Comparison of ENCODE assay signal across 14 mouse cellular contexts in genomic region chr14:38824891-38825290, GRCm38 (mm10).
A peak's percentile ranks its signal among the peaks of the same experiment; 100 is the strongest.
DNase-seq lines count a peak whose midpoint lies in the region; ATAC-seq lines count a peak whose summit lies in the region.
"Had no signal": no experiment of that assay in that cellular context is flagged by ENCODE, and none has a peak within 500 bp of the region (broad histone marks: within the 10 kb centered on the region; RNA-seq: fewer than 3 reads in every experiment).

No protein-coding gene starts in this region.

- peak; percentile 55 for ATAC-seq in midbrain, embryonic 11.5 days (ENCODE audit: low FRiP score)
- peak; percentile 68; the same call in 1 of the 2 replicates for ATAC-seq in hindbrain, embryonic 11.5 days (ENCODE audit: low FRiP score)
- peak; percentile 52; the same call in 1 of the 2 replicates for ATAC-seq in midbrain, embryonic 15.5 days (replicated peaks)
- ATAC-seq: intestine, embryonic 16.5 days; liver, postnatal 0 days had no signal

- WGBS in midbrain, embryonic 11.5 days, result 74% methylated on average over 1 of the region's 1 CpGs
- 90% methylated on average over 1 of the region's 1 CpGs for WGBS in midbrain, embryonic 10.5 days
- WGBS in hindbrain, embryonic 11.5 days, result 60% methylated on average over 1 of the region's 1 CpGs
- 60% methylated on average over 1 of the region's 1 CpGs for WGBS in midbrain, embryonic 15.5 days

- H3K27me3 ChIP-seq in midbrain, embryonic 11.5 days (ENCODE audit: control insufficient read depth, insufficient read depth, low read length), result no peaks in the 10 kb centered on the region
- no peaks in the 10 kb centered on the region for H3K27me3 ChIP-seq in midbrain, embryonic 10.5 days (ENCODE audit: low read depth, poor library complexity, severe bottlenecking)
- no peaks in the 10 kb centered on the region for H3K27me3 ChIP-seq in hindbrain, embryonic 11.5 days (ENCODE audit: control insufficient read depth, insufficient read depth, low read length)
- no peaks in the 10 kb centered on the region for H3K27me3 ChIP-seq in midbrain, embryonic 15.5 days (replicated peaks)
- H3K27me3 ChIP-seq: limb, embryonic 13.5 days had no signal

- no peak overlapping the region for H3K4me2 ChIP-seq in midbrain, embryonic 11.5 days
- no peak overlapping the region for H3K4me2 ChIP-seq in hindbrain, embryonic 11.5 days (replicated peaks; ENCODE audit: low read depth, low read length)
- H3K4me2 ChIP-seq in midbrain, embryonic 15.5 days, result no peak overlapping the region
- H3K4me2 ChIP-seq: limb, embryonic 13.5 days had no signal

- H3K36me3 ChIP-seq in midbrain, embryonic 11.5 days (ENCODE audit: control insufficient read depth, insufficient read depth, low read length), result no peaks in the 10 kb centered on the region
- H3K36me3 ChIP-seq in midbrain, embryonic 10.5 days, result no peaks in the 10 kb centered on the region
- no peaks in the 10 kb centered on the region for H3K36me3 ChIP-seq in hindbrain, embryonic 11.5 days (ENCODE audit: control insufficient read depth, insufficient read depth, low read length)
- no peaks in the 10 kb centered on the region for H3K36me3 ChIP-seq in midbrain, embryonic 15.5 days (replicated peaks)
- H3K36me3 ChIP-seq: limb, embryonic 13.5 days had no signal

- DNase-seq in midbrain, embryonic 11.5 days (ENCODE audit: low spot score, missing footprints), result no peak
- no peak for DNase-seq in midbrain, embryonic 10.5 days (ENCODE audit: low spot score)
- DNase-seq in hindbrain, embryonic 11.5 days (ENCODE audit: low spot score), result peak; percentile 1
- DNase-seq in gastrocnemius, postnatal 10 days, result no peak
- no peak for DNase-seq in embryo, embryonic 10 days (ENCODE audit: low spot score)
- DNase-seq in yolk sac, embryonic 10.5 days (ENCODE audit: low spot score), result no peak
- DNase-seq: adrenal gland, postnatal 25 days; kidney, postnatal 25 days; liver, postnatal 0 days had no signal

- no peak overlapping the region for H3K4me3 ChIP-seq in midbrain, embryonic 11.5 days (ENCODE audit: low read depth, low read length)
- no peak overlapping the region for H3K4me3 ChIP-seq in midbrain, embryonic 10.5 days
- H3K4me3 ChIP-seq in hindbrain, embryonic 11.5 days (ENCODE audit: low read depth, low read length), result no peak overlapping the region
- H3K4me3 ChIP-seq in midbrain, embryonic 15.5 days, result no peak overlapping the region
- H3K4me3 ChIP-seq: limb, embryonic 13.5 days; myocyte had no signal

- H3K27ac ChIP-seq in midbrain, embryonic 11.5 days (ENCODE audit: low read depth, low read length), result no peak overlapping the region
- no peak overlapping the region for H3K27ac ChIP-seq in midbrain, embryonic 10.5 days (replicated peaks)
- no peak overlapping the region for H3K27ac ChIP-seq in hindbrain, embryonic 11.5 days (ENCODE audit: low read depth, low read length)
- H3K27ac ChIP-seq in midbrain, embryonic 15.5 days, result no peak overlapping the region
- H3K27ac ChIP-seq: limb, embryonic 13.5 days; macrophage had no signal

- H3K9ac ChIP-seq in midbrain, embryonic 11.5 days (ENCODE audit: low read length), result no peak overlapping the region
- no peak overlapping the region for H3K9ac ChIP-seq in hindbrain, embryonic 11.5 days (ENCODE audit: low read depth, low read length)
- no peak overlapping the region for H3K9ac ChIP-seq in midbrain, embryonic 15.5 days
- H3K9ac ChIP-seq: limb, embryonic 13.5 days; liver, postnatal 0 days had no signal

- H3K4me1 ChIP-seq in midbrain, embryonic 11.5 days (ENCODE audit: control insufficient read depth, insufficient read depth, low read length), result no peaks in the 10 kb centered on the region
- H3K4me1 ChIP-seq in midbrain, embryonic 10.5 days, result 0 out of 2 replicates have a peak, but pooled peaks cover 5% of the 10 kb centered on the region
- no peaks in the 10 kb centered on the region for H3K4me1 ChIP-seq in hindbrain, embryonic 11.5 days (replicated peaks; ENCODE audit: control insufficient read depth, insufficient read depth, low read length)
- no peaks in the 10 kb centered on the region for H3K4me1 ChIP-seq in midbrain, embryonic 15.5 days
- H3K4me1 ChIP-seq: limb, embryonic 13.5 days had no signal

- no peaks in the 10 kb centered on the region for H3K9me3 ChIP-seq in midbrain, embryonic 11.5 days (ENCODE audit: control insufficient read depth, low read length)
- H3K9me3 ChIP-seq in midbrain, embryonic 10.5 days (replicated peaks), result no peaks in the 10 kb centered on the region
- H3K9me3 ChIP-seq in hindbrain, embryonic 11.5 days (ENCODE audit: control insufficient read depth, low read length), result no peaks in the 10 kb centered on the region
- no peaks in the 10 kb centered on the region for H3K9me3 ChIP-seq in midbrain, embryonic 15.5 days
- H3K9me3 ChIP-seq: limb, embryonic 13.5 days had no signal
